Mouse (Mus musculus) G1E (cell line): Measurements from ENCODE around the gene Crybg1. TPM values are rescaled to one million over a fixed set of nuclear protein-coding genes. Genes with fewer than 3 reads are reported as not detected.
A peak's percentile ranks its signal among the peaks of the same experiment; 100 is the strongest.

Experiments used
- ATAC-seq: 2 replicates; pipeline ENCODE4 v1.8.0; 2016; ENCODE audit warnings: mild to moderate bottlenecking; ENCODE audit not compliant: insufficient number of reproducible peaks, poor library complexity, low FRiP score, severe bottlenecking; ENCODE audit errors: extremely low read depth
- DNase-seq: peaks from one replicate; pipeline ENCODE4 v3.0.0; 2012; ENCODE audit warnings: low spot score
- H3K27me3 ChIP-seq: 2 replicates; pipeline ENCODE4 v1.6.1; 2012; ENCODE audit warnings: mild to moderate bottlenecking, low read length, inconsistent platforms; ENCODE audit not compliant: insufficient read depth
- H3K36me3 ChIP-seq: replicated peaks from 2 replicates; pipeline ENCODE3; 2012; ENCODE audit warnings: mild to moderate bottlenecking, inconsistent platforms
- H3K4me1 ChIP-seq: 2 replicates; pipeline ENCODE4 v1.6.1; 2012; ENCODE audit warnings: low read depth, low read length, inconsistent platforms, mixed read lengths; ENCODE audit not compliant: insufficient read depth
- H3K4me3 ChIP-seq: 2 replicates; pipeline ENCODE4 v1.5.1; 2012; ENCODE audit warnings: low read depth, mild to moderate bottlenecking, inconsistent platforms, low read length, moderate library complexity, mixed read lengths
- H3K9me3 ChIP-seq: replicated peaks from 2 replicates; pipeline ENCODE4 v1.6.1; 2012; ENCODE audit warnings: inconsistent platforms
- CTCF ChIP-seq: IDR thresholded peaks from 2 replicates; pipeline ENCODE4 v1.5.1; 2012; ENCODE audit warnings: low read depth, low read length, inconsistent platforms, mixed read lengths
- GATA1 ChIP-seq: IDR thresholded peaks from 2 replicates; pipeline ENCODE4 v1.6.1; 2012; ENCODE audit warnings: borderline replicate concordance, low read length, inconsistent platforms, mixed read lengths
- GATA2 ChIP-seq: IDR thresholded peaks from 2 replicates; pipeline ENCODE4 v1.6.1; 2012; ENCODE audit warnings: low read depth, low read length, inconsistent platforms, borderline replicate concordance
- POLR2AphosphoS5 ChIP-seq: IDR thresholded peaks from 2 replicates; pipeline ENCODE4 v1.6.1; 2012; ENCODE audit warnings: low read depth, low read length, inconsistent platforms; ENCODE audit not compliant: insufficient replicate concordance
- TAL1 ChIP-seq: conservative IDR thresholded peaks from 2 replicates; pipeline ENCODE4 v1.6.1; 2012; ENCODE audit warnings: low read depth, low read length, inconsistent platforms, mixed read lengths
- polyA plus RNA-seq: library from polyadenylated mRNA; stranded (reverse); fragments of >175 nt; gene quantifications from 2 replicates; pipeline ENCODE4 v1.2.3, GENCODE M21; 2012
- total RNA-seq, 2 experiments: library from RNA; stranded (forward) in 1 of 2; stranded (reverse) in 1 of 2; fragments of 200-1000 nt in 1 of 2; fragments of >200 nt in 1 of 2; fragmentation: Nextera tagmentation in 1 of 2; gene quantifications; 2 replicates each; pipeline ENCODE4 v1.2.3; 2014 to 2017

Gene Crybg1
- total RNA-seq (2014; fragmentation: Nextera tagmentation) (16.2 and 20.2 TPM in 2 replicates), total RNA-seq (2017) (13.4 and 13.9 TPM in 2 replicates), polyA plus RNA-seq (4.5 and 4.7 TPM in 2 replicates)

- no peak for TF ChIP-seq GATA2
- TF ChIP-seq CTCF, result 0 out of 2 replicates have a peak, but pooled peaks have one; percentile 13
- no peak for TF ChIP-seq TAL1
- TF ChIP-seq POLR2AphosphoS5, result no peak
- no peak for TF ChIP-seq GATA1
- Histone ChIP-seq H3K4me1 (no peaks in the 10 kb centered on the region), H3K36me3 (no peaks in the 10 kb centered on the region), H3K9me3 (no peaks in the 10 kb centered on the region), H3K4me3 (no peak within 1 kb of the TSS), H3K27me3 (no peaks in the 10 kb centered on the region)
- DNase-seq (peak; percentile 3), ATAC-seq (no peak)
Measured at GRCm38 (mm10) chr10:44148337-44149317, at the start of gene Crybg1. Gene Crybg1, minus strand, starts transcription at chr10:44148853.

DNA sequence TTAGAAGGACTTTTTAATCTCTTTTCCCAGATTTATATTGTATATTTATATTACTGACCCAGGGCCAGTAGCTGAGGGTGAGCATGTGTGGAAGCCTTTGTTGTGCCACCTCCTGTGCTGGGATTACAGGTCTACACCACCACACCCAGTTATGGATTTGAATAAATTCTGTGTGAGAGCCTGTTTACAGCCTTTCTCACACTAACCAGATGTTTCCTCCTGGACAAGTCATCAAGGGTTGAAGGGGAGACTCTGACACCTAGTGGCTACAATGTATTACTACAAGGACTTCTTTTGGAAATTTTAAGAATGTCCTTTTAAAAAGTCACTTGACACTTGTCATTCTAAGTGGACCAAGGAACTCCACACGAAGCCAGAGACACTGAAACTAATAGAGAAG, 28.7 kb upstream of the Crybg1 start:
- Histone ChIP-seq H3K27me3 (no peaks in the 10 kb centered on the region), H3K9me3 (no peaks in the 10 kb centered on the region), H3K4me1 (no peaks in the 10 kb centered on the region; the same call in 1 of the 2 replicates), H3K4me3 (no peak overlapping the region), H3K36me3 (no peaks in the 10 kb centered on the region)
- TF ChIP-seq POLR2AphosphoS5, result no peak
- no peak for TF ChIP-seq TAL1
- no peak for TF ChIP-seq CTCF
- TF ChIP-seq GATA1, result no peak
- no peak for TF ChIP-seq GATA2
- ATAC-seq, result no peak
- peak; percentile 8 for DNase-seq

- no peak for ATAC-seq
Measured at GRCm38 (mm10) chr10:44176548-44176947, 27.9 kb upstream of the Crybg1 start.

GRCm38 (mm10) chr10:44176120-44176519, 27.5 kb upstream of the Crybg1 start:
- no peaks in the 10 kb centered on the region for H3K36me3 ChIP-seq
- no peaks in the 10 kb centered on the region for H3K27me3 ChIP-seq
- H3K4me3 ChIP-seq, result no peak overlapping the region
- no peak for TF ChIP-seq GATA2
- TF ChIP-seq TAL1, result no peak
- TF ChIP-seq POLR2AphosphoS5, result no peak
- TF ChIP-seq GATA1, result no peak
- no peak for TF ChIP-seq CTCF
- H3K4me1 ChIP-seq, result no peaks in the 10 kb centered on the region; the same call in 1 of the 2 replicates
- ATAC-seq (no peak), DNase-seq (no peak)
- H3K9me3 ChIP-seq, result no peaks in the 10 kb centered on the region

More at GRCm38 (mm10) chr10:44176548-44176947, 27.9 kb upstream of the Crybg1 start:
- TF ChIP-seq GATA1 (no peak), POLR2AphosphoS5 (no peak), GATA2 (no peak), CTCF (no peak), TAL1 (no peak)
- Histone ChIP-seq H3K9me3 (no peaks in the 10 kb centered on the region), H3K36me3 (no peaks in the 10 kb centered on the region), H3K4me3 (no peak overlapping the region), H3K4me1 (no peaks in the 10 kb centered on the region; the same call in 1 of the 2 replicates), H3K27me3 (no peaks in the 10 kb centered on the region)
- DNase-seq, result no peak

DNA sequence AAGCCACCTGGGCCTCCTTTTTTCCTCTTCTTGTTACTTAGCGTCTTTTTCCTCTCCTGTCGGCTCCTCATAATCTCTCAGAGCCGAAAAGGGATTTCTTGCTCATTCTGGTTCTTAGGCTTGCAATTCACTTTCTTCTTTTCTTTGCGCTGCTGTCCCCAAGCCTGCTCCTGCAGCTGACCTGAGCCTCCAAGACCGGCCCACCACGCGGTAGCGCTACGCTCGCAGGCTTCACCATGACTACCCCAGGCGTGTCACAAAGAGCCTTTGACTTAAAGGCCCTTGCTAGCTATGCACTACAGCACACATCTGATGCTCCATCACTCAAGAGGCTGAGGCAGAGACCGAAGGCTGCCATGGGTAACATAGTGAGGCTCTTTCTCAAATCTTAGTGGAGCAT, 21.5 kb upstream of the Crybg1 start:
- TF ChIP-seq GATA2, result no peak
- no peak for ATAC-seq

GRCm38 (mm10) chr10:44167061-44167460, 18.4 kb upstream of the Crybg1 start:
- H3K27me3 ChIP-seq, result 0 out of 2 replicates have a peak, but pooled peaks cover 3% of the 10 kb centered on the region
- H3K4me1 ChIP-seq, result no peaks in the 10 kb centered on the region
- DNase-seq, result no peak
- no peaks in the 10 kb centered on the region for H3K36me3 ChIP-seq
- no peaks in the 10 kb centered on the region for H3K9me3 ChIP-seq
- no peak overlapping the region for H3K4me3 ChIP-seq
- TF ChIP-seq TAL1 (no peak), GATA2 (no peak), POLR2AphosphoS5 (no peak), CTCF (no peak), GATA1 (no peak)
- ATAC-seq, result no peak

More for the DNA sequence above, 21.5 kb upstream of the Crybg1 start:
- H3K9me3 ChIP-seq, result no peaks in the 10 kb centered on the region
- no peaks in the 10 kb centered on the region for H3K36me3 ChIP-seq
- no peaks in the 10 kb centered on the region for H3K4me1 ChIP-seq
- DNase-seq, result no peak
- H3K4me3 ChIP-seq, result no peak overlapping the region
- 0 out of 2 replicates have a peak, but pooled peaks cover 3% of the 10 kb centered on the region for H3K27me3 ChIP-seq
